Mouse (Mus musculus): ENCODE measurements around the gene Hsd17b14.

- TF ChIP-seq CTCF (conservative IDR thresholded peaks at IDR 0.05; ENCODE audit: insufficient read depth, insufficient read length, low read depth, low read length): no peak
- TF ChIP-seq POLR2A (IDR thresholded peaks at IDR 0.05; ENCODE audit: low read depth, low read length): no peak
Observed at GRCm38 (mm10) chr7:45519345-45520120, 35.2 kb upstream of the Hsd17b14 start.

Data from kidney, adult 2 months (tissue).